Mouse (Mus musculus) cerebellum, adult 18-20 months (tissue): ENCODE measurements at regions not wholly inside any gene's neighbourhood (a gene's known extent, or its start where the extent isn't known, plus 50 kb on each side); places are given as distances from the start of the nearest gene placed in this dataset.

Experiments
- DNase-seq, 2 experiments: peaks; one replicate each; pipeline ENCODE4 v3.0.0; 2021

GRCm38 (mm10) chr6:35458250-35458649 is 81.4 kb downstream of the Mtpn start:
- no peak for DNase-seq

GRCm38 (mm10) chr6:35445007-35445406 is 94.7 kb downstream of the Mtpn start:
- no peak for DNase-seq

- peak; percentile 12 to 21 for DNase-seq
These were observed 100.4 kb upstream of the Fam180a start for GRCm38 (mm10) chr6:35426301-35426700.

- no peak for DNase-seq
These were observed 98.6 kb upstream of the Fam180a start for GRCm38 (mm10) chr6:35424521-35424920.

- DNase-seq = no peak
These were observed 95.0 kb upstream of the Fam180a start for GRCm38 (mm10) chr6:35420924-35421323.

- peak in 1 of 2 experiments; percentile 4 for DNase-seq
These were observed 79.1 kb upstream of the Fam180a start for GRCm38 (mm10) chr6:35405044-35405443.

- no peak for DNase-seq
These were observed 77.5 kb upstream of the Fam180a start for GRCm38 (mm10) chr6:35403341-35403910.

GRCm38 (mm10) chr6:35395726-35396125 is 69.8 kb upstream of the Fam180a start:
- no peak for DNase-seq

GRCm38 (mm10) chr6:35388827-35389226 is 62.9 kb upstream of the Fam180a start:
- no peak for DNase-seq

- no peak for DNase-seq
These were observed 55.6 kb upstream of the Fam180a start for GRCm38 (mm10) chr6:35381536-35381935.

GRCm38 (mm10) chr6:35380721-35381466 is 55.0 kb upstream of the Fam180a start:
- DNase-seq = peak; percentile 16 to 45

GRCm38 (mm10) chr6:35379890-35380289 is 53.9 kb upstream of the Fam180a start:
- DNase-seq = peak; percentile 53 to 73

- DNase-seq = no peak
These were observed 52.9 kb upstream of the Fam180a start for GRCm38 (mm10) chr6:35378851-35379250.

- DNase-seq = no peak
These were observed 51.6 kb upstream of the Fam180a start for GRCm38 (mm10) chr6:35377535-35377934.

GRCm38 (mm10) chr6:35376526-35376925 is 50.6 kb upstream of the Fam180a start:
- no peak for DNase-seq
